Mouse (Mus musculus): ENCODE data around the gene Dld.

DNA sequence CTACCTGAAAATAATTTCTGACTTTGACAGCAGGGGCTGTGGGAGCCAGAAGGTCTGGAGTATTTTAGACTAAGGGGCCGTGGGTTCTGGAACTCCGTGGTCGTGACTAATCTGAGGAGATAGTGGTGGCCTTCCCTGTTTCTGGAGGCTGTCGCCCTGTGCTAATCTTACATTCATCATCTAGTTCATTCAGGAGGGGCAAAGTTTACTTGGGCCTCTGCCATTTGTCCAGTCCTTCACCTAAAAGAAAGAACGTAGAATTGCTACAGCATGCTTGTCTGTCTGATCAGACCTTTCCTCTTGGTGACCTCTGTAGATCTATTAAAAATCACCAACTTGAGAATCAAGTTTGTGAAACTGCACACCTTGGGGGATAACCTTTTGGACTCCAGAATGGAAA lies 69.0 kb downstream of the Dld start:
- TF ChIP-seq POLR2A (IDR thresholded peaks at IDR 0.05; ENCODE audit: insufficient read length, low read depth): no peak
- no peak for TF ChIP-seq TCF12 (IDR thresholded peaks at IDR 0.05; ENCODE audit: insufficient read depth, poor library complexity, severe bottlenecking)
- no peak for TF ChIP-seq MYOD1 (IDR thresholded peaks at IDR 0.05; ENCODE audit: control insufficient read depth in 1 of 3, insufficient read length in 2 of 3, low read depth in 2 of 3)
- no peak for TF ChIP-seq MAX (IDR thresholded peaks at IDR 0.05; ENCODE audit: low read depth)

All from myocyte (in vitro differentiated cells).